Mouse (Mus musculus) embryonic fibroblast, embryonic 13.5 days (primary cell): ENCODE results near the gene Tango2.

ENCODE experiments used
- CTCF ChIP-seq: IDR thresholded peaks from 2 replicates; pipeline ENCODE4 v1.5.1; 2011; ENCODE audit warnings: mild to moderate bottlenecking, control low read depth, low read length, moderate library complexity, borderline replicate concordance; ENCODE audit not compliant: insufficient read depth
- POLR2A ChIP-seq: IDR thresholded peaks from 2 replicates; pipeline ENCODE4 v1.6.1; 2011; ENCODE audit warnings: low read depth, mild to moderate bottlenecking, control low read depth, low read length, moderate library complexity

DNA sequence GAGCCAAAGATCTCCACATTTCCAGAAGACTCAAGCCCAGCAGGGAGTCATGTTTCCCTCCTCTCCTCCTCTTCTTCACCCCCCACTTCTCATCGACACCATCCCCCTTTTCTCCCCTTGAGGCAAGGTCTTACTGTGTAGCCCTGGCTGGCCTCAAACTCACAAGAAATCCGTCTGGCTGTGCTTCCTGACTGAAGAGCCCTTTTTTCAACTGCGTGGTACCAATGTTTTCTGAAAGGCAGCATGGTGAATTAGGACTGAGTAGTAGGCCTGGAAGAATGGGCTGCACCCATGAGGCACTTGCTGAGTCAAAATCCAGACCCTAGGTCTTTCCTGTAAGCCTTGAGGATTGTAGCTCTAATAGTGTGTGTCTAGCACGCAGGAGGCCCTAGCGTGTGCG is 42.5 kb upstream of the Tango2 start:
- TF ChIP-seq POLR2A, result no peak
- no peak for TF ChIP-seq CTCF
